Mouse (Mus musculus) urinary bladder, postnatal 4 days (tissue): ENCODE data around the gene Cstl1.
A peak's percentile ranks its signal among the peaks of the same experiment; 100 is the strongest.
"Not testable (repeated sequence)": the region's sequence is repeated elsewhere in the genome, so short reads cannot be mapped to it uniquely, and the experiment has no call there.

Experiments used
- DNase-seq, 2 experiments: peaks; one replicate each; pipeline ENCODE4 v3.0.0; 2021 to 2022; ENCODE audit warnings: low spot score in 2 of 2

The Cstl1 gene

DNA sequence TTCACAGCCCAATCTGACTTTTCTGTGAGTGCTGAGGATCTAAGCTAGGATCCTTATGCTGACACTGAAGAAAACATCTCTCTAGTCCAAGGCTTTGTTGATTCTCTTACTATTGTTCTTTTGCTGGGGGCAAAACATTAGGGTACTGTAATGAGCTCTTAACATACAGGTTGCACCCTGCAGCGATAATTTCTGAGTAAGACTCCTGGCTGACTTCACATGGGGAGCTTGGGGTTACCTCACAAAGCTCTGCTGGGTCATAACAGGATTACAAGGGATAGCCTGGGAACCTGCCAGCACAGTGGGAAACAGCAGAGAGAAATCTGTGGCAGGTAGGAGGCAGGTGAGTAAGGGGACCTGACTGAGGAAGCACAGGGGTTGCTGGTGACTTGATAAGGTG, at the start of gene Cstl1:
Gene Cstl1 (plus strand): TSS at position 301 of the 400 bp plus-strand sequence.
- DNase-seq: no peak

DNA sequence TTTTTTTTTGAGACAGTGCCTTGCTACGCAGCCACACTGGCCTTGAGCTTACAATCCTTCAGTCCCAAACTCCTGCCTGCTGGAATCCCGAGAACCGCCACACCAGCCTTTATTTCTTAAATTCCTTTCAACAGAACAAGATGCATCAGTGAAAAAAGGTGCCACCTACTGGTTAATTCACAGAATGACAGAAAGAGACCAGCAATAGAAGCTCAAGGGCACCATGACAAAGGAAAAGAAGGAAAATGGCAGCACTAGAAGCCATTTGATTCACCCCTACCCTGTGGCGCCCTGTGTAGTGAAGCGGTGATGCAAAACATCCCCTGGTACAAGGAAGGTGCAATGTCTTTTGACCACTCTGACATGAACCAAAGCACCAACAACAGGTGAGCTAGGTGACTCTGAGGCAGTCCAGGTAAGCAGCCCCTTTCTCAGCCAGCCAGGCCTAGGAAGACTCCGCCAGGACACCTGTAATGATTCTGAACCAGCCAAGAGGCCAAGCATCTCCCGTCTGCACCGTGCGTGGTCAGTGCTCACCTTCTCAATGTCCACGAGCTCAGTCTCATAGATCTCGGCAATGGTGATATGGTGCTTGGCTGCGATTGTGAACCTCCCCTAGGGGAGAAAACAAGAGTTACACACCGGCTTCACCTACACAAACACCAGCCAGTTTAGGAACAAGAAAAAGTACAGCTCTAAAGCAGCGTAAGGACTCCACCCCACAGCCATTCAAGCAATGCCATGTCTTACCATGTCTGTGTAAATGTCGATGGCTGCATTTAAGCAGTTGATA, 43.6 kb upstream of the Cstl1 start:
- DNase-seq: no peak

DNA sequence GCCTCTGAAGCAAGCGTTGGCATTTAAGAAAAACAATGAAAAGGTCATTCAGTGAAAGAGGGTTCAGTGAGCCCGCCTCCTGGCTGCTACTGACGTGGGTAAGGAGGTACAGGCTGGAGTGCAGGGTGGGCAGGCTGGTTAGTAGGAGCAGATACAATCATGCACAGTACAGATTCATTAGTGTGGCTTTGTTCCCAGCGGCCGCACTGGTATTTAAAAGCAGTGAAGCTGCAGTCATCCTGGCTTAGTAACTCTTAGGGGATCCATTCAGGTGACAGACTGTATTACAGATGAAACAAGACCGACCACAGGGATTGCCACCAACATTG, 43.0 kb upstream of the Cstl1 start:
- no peak for DNase-seq

DNA sequence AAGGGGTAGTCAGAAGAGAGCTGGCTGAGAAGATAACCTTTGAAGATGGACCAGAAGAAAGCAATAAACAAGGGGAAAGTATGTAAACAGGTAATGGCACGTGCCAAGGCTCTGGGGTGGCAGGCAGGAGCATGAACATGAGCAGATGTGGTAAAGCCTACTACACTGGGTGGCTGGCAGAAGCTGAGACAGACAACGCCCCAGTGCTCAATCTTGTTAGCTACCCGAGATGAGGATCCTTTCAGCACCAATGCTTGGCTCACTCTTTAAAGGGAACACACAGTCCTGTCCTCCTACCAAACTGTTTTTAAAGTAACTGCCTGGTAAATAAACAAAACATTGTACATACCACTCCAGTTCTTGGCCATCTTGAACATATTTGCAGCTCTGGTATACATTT, 37.8 kb upstream of the Cstl1 start:
- DNase-seq: no peak

DNA sequence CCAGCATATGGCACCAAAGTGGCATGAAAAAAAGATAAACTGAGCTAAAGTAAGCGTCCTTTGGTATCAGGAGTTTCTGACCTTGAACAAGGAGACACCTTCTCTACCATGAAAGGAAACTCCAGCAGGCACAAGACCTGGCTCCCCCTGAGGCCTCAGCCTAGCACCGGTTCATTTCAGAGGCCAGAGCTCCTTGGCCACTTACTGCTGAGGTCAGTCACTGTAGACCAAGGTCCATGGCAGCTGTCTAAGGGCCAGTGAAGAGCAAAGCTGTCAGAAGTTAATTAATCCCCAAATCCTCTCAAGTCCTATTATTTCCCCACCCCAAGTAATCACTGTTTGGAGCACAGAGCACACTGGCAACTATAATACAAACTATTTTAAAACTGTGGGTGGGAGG, 33.1 kb upstream of the Cstl1 start:
- no peak for DNase-seq

DNA sequence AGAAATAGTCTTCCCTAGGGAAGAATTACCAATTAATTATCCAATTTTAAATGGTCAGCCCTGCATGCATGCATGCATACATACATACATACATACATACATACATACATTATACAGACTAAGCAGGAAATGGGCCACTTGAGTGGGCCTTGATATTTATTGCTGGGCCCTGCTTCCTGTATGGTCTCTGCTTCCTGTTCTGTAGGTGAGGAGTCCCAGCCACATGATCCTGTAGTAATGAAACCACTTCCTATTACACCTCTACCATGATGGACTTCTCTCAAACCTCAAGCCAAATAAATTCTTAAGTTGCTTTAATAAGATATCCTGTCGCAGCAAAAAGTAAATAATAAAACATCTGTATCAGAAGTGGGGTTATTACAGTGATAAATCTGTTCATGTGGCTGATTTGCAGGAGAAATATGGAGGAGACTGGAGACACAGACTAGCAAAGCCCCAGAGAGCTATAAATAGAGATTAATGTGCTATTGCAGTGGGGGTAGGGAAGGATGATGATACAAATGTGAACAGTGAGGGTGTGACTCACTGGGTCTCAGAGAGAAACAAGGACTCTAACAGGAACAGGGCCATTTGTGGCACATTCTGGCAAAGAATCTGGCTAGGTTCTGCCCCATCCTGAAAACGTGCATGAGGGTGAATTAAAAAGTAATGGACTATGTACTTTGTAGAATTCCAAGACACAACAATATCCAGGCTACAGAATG, 30.7 kb upstream of the Cstl1 start:
- no peak for DNase-seq

DNA sequence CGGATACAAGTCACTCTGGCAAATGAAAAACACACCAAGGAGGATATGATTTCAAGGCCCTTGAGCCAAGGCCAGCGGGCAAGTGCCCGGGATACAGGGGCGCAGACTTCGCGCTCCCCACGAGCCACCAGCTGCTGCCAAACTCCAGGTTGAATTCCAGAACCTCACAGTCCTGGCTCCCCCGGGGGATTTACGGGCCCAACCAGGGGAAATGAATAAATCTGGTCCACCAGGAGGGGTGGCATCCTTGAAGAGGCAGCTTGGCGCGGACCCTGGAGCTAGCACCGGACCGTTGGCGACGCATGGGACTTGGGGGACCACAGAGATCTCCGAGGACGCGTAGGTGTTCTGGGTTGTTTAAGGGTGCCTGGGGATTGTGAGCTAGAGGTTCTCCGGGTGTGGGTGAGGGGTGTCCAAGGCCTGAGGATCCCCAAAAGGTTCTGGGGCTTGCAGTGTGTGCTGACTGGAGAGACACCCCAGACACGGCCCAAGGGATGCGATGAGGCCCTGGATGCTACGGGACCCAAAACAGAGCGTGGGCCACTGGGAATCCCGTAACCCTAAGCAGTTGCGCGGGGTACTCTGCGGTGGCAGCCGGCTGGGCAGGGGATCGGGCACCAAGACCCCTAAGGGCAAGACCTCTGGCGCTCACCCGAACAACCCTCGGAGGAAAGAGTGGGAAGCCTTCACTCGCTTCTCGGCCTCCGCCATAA, 18.4 kb upstream of the Cstl1 start:
- no peak for DNase-seq

DNA sequence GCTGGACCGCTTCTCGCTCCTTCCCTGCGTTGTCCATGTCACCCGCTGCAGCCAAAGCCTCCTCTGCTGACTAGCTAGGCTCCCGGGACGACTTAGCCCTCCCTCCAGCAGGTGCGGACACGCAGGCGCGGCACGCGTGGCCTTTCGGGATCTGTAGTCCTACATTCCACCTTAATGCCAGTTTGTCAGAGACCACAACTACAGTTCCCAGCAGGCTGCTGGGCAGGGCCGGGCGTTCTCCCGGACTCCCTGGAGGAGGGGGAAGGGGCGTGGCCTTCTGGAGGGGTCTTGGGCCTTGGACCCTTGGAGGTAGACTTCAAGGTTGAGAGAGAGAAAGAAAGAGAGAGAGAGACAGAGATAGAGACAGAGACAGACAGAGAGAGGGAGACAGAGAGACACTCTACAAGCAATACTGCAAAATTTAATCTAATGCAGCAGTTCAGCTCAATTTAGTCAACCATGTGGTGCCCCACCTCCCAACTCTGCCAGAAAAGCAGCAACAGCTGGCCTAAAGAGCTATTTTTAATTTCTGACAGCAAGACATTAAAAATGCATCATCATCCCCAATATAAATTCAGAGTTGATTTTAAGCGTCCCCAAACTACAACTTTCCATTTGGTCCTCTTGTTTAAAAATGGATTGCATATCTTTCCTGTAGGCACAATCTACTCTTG, 17.7 kb upstream of the Cstl1 start, which contains the start of gene Napb:
Gene Napb (minus strand): TSS at position 141 of the 674 bp plus-strand sequence.
- DNase-seq: peak; percentile 86 to 89

DNA sequence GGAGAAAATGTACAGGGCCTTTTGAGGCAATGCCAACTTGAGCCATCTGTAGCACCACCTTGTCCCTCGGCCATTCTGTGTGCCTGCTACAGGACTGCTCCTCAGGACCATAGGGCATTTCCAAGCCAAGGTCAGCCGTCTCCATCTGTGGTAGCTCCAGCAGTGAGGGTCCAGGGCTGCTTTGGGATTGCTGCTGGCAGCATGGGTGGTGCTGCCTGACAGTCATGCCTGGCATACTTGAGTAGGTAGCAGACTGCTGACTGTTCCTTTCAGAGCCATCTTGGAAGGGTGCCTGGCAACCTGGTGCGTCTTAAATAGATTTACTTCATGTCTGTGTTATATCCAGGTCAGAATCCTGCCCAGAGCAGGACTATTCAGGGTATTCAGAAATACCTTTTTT, 7.2 kb upstream of the Cstl1 start:
- no peak for DNase-seq

DNA sequence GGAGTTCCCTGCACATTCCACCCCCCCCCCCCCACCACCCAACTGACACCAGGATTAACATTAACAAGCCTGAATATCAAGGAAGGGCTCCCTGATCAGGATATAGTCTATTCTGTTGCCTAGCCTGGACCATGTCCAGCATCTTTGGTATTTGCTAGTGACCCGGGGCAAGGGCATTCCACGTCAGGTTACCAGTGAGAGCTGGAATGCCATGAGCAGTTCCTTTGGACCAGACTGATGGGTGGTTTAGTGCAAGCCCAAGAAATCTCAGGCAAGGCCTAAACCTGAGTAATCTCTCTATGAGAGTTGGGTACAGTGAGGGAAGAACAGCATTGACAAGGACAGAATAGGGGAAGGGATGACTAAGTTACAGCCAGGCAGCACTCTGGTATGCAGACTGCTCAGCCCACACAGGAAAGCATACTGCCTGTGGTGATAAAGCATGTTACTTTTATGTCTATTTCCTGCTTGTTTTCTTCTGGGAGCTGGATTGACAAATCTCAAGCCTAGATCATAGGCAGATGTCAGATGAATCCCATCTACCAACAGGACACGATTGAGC, 6.2 kb upstream of the Cstl1 start:
- DNase-seq: no peak

DNA sequence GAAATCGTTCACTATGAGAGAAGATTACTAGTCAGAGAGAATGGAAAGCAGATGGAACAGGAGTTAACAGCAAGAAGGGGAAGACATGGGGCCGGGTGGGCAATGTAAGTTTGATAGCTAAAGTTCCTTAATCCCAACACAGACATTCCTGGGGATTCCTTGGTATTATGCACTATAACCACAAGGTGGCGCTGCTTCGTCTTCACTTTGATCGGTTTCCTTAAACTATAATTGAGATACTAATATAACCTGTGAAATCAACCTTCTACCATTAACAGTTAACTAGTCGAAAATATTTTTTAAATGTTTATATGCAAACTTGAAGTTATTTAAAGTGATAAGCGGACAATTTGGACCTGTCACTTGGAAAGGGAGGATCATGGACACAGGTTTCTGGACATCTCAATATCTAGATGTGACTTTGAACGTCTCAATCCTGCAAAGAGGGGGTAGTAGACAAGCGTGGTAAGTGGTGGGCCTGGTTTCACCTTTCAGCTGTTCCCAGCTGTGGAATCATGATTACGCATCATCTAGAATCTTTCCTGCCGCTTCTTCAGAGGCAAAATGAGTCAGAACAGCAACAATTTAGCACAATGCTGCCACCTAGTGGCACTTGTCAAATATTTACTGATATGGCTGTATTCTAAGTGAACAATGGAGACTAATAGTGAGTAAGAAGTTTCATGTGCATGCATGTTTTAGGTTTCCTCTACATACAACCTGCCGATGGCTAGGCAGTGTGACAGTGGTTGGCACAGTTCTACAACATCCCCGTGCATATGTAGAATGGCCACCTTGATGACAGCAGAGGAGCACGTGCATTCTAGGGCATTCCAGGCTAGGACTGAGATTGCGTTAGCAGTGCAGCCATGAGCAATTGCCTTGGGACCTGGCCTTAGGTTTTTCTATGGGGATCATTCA, 2.0 kb downstream of the Cstl1 start:
- DNase-seq: peak in 1 of 2 experiments; percentile 25

DNA sequence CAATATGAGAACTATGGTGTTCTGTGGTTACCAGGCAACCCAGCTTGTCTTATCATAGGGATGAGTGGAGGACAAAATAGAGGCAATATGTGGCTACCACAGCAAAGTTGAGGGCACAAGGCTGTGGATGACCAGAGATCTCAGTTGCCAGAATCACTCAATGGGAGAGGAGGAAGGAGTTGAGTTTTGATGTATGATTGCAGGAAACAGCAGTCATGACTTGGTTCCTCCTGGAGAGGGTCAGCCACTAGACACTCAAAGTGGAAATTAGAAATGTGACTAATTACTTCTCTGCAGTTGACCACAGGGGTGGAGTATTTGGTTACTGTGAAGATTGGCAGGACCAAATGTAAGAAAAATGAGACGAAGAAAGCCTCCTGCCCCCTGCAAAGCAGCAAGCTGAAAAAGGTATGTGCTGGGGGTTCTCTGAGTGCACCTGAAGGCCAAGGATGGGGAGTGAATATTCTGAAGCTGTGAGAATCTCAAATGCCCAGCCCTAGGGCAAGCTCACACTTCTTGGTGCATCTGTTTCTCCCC, 4.2 kb downstream of the Cstl1 start:
- DNase-seq: no peak

DNA sequence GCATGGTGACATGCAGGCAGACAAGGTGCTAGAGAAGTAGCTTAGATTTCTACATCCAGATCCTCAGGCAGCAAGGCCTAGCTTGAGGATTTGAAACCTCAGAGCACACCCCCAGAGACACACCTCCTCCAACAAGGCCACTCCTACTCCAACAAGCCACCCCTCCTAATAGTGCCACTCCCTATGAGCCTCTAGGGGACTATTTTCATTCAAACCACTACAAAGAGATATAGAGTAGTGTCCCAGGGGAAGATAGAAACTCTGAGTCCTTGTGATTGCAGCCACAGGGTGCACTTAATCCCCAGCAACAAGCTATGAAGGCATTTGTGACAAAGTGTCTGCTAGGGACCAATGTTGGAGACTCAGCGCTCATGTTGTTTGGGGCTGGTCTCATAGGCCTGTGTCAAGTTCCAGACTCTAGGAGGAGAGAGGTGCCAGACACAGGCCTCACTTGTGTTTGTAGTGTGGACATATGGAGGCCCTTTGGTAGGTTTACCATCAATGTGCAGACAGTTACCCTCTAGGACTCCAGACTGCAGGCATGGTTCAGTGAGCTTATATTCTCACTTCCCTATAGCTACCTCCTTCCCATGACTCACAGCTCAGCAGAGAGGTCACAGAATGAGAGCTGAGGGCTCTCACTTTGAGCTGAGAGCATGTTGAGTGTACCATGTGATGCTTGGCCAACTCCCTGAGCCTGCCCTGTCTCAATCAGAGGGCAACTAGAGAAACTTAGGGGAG, 13.7 kb downstream of the Cstl1 start:
- DNase-seq: no peak

DNA sequence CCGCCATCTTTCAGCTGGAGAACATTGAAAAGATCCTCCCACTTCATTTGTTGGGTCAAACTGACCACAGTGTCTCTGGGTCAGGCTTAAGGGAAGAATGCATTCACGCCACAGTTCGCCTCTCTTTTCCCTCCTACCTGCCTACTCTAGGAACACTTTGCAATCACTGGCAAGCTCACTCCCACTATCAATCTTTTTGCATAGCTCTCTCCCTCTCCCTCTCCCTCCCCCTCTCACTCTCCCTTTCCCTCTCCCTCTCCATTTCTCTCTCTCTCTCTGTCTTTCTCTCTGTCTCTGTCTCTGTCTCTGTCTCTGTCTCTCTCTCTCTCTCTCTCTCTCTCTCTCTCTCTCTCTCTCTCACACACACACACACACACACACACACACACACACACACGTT, 21.2 kb downstream of the Cstl1 start, which contains the start of gene Cst11:
Gene Cst11 (minus strand): TSS at position 101 of the 400 bp plus-strand sequence.
- not testable (repeated sequence) for DNase-seq

DNA sequence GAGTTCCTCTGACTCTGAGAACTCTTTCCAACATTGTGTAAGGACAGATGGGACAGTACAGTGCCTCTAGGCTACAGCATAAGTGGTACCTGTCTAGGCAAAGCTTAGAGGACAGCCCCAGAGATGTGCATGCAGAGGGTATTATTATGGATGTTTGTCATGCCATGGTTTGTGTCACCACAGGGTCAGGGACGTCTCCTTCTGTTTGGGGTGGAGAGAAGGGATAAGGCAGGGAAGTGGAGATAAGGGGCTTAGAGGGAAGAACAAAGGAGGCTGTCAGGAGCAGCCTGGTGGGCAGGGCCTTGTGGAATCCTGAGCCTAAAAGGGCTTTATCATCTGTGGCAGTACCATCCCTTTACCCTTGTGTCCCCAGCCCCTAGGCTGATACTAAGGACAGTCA, 31.6 kb downstream of the Cstl1 start, which contains the start of gene 8030411F24Rik:
Gene 8030411F24Rik (plus strand): TSS at position 301 of the 400 bp plus-strand sequence.
- DNase-seq: no peak

DNA sequence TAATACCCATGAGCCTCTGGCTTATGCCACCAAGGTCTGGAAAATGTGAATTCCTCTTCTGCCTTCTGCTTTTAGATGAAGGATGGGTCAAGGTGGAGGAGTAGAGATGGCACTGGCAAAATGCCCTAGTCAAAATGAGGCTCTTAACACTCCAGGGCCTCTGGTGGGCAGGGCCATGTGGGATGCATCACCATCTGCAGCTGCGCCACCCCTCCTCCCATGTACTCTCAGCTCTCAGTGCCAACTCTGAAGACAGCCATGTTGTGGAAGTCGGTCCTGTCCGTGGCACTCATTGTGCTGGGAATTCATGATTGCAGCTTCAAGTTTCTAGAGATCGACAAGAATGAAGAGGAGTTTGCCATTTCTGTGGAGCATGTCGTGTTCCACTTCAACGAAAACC, 39.0 kb downstream of the Cstl1 start, which contains the start of gene Cst12:
Gene Cst12 (plus strand): TSS at position 220 of the 400 bp plus-strand sequence.
- DNase-seq: peak in 1 of 2 experiments; percentile 18

DNA sequence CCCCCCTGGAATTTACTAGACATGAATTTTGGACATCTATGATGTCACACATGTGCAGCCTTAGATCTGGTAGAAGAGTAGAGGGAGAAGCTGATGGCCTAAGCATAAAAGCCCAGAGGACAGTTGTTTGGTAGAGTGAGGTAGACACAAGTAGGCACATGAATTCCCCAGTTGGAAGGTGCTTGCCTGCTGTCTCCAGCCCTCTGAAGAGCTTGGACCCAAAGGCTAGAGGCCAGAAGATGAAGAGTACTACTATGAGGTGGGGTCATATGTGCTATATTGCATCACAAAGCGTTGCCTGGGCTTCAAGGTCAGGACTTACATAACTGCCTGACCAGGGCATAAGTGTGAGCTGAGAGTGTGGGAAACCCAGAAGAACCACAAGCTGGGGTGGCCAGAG, 48.3 kb downstream of the Cstl1 start, which contains the start of gene Cst8:
Gene Cst8 (plus strand): TSS at position 301 of the 400 bp plus-strand sequence.
- DNase-seq: no peak

DNA sequence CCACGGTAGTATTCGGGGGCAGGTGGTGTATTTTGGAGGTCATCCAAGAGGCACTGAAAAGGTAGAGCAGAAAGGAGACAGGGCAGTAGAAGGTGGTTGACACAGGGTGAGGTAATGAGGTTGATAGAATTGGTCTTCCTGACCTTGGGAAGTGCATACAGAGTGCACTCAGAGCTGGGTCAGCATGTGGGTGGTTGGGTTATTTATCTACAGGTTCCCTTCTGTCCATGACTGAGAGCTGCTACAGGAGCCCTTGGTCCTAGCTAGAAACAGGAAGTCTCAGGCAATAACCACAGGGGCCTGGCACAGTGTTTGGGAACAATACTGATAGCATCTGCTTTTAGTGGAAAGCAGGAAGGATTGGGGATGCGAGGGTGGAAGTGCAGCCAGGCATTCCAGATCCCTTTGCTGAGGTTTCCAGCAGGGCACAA, 51.3 kb downstream of the Cstl1 start:
- DNase-seq: no peak
